Mouse (Mus musculus): ENCODE measurements around the gene Enho. TPM values are rescaled to one million over a fixed set of nuclear protein-coding genes. Genes with fewer than 3 reads are reported as not detected.

Enho gene
- polyA plus RNA-seq, 1 experiment from 2014 or later = 32.9 TPM

DNA sequence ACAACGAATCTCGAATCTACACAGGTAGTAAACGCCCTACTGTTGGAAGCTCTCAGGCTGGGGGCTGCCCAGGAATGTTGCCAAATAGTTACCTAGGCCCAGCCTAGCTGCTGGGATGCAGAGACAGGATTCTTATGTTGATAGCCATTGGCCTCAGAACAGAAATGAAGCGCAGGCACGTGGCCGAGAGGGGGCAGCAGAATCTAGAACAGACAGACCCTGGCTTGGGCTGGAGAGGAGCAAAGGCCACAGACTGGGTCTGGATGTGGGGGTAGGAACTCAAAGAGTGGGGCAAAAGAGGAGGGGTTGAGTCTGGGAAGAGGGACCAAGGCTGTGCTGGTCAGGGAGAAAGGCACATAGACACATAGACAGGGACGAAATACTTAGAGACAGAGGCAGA lies 14.1 kb upstream of the Enho start:
- H3K4me3 ChIP-seq (ENCODE audit: low read depth, low read length) = no peak overlapping the region
- whole genome bisulfite sequencing = 15% methylated on average over 7 of the region's 7 CpGs
- ATAC-seq (ENCODE audit: low FRiP score) = peak; percentile 56

DNA sequence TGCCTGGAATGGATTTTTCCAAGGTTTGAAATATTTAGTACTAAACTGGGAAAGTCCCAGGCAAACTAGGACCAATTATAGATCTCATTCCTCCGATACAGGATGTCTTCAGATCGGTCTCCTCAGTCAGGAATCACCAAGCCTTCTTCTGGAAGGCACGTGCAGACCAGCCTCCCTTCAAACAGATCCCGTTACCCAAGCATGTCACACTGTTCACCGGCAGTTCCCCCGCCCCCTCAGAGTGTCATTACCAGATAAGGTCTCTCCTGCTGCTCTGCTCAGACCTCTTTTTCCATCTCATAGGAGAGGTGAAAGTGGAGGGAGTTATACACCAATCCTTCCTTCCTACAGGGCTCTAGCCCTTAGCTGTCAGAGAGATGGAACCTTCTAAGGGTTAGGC lies 13.6 kb upstream of the Enho start:
- Histone ChIP-seq H3K36me3 (ENCODE audit: control insufficient read depth, insufficient read depth, low read length) (peaks cover 10% of the 10 kb centered on the region), H3K27me3 (ENCODE audit: control insufficient read depth, insufficient read depth, low read length) (no peaks in the 10 kb centered on the region), H3K4me3 (ENCODE audit: low read depth, low read length) (no peak overlapping the region), H3K4me1 (ENCODE audit: control insufficient read depth, insufficient read depth, low read length) (peaks cover 8% of the 10 kb centered on the region), H3K9me3 (ENCODE audit: control insufficient read depth, low read length) (no peaks in the 10 kb centered on the region), H3K9ac (ENCODE audit: low read length) (no peak overlapping the region), H3K4me2 (no peak overlapping the region), H3K27ac (ENCODE audit: low read depth, low read length) (no peak overlapping the region; the same call in 1 of the 2 replicates)
- 66% methylated on average over 6 of the region's 6 CpGs for WGBS
- no peak for DNase-seq (ENCODE audit: low spot score, missing footprints)
- ATAC-seq (ENCODE audit: low FRiP score) = peak; percentile 41; the same call in 1 of the 2 replicates

More for the DNA sequence above, 14.1 kb upstream of the Enho start:
- no peaks in the 10 kb centered on the region for H3K27me3 ChIP-seq (ENCODE audit: control insufficient read depth, insufficient read depth, low read length)
- H3K36me3 ChIP-seq (ENCODE audit: control insufficient read depth, insufficient read depth, low read length) = peaks cover 10% of the 10 kb centered on the region
- no peak overlapping the region for H3K9ac ChIP-seq (ENCODE audit: low read length)
- peaks cover 12% of the 10 kb centered on the region for H3K4me1 ChIP-seq (ENCODE audit: control insufficient read depth, insufficient read depth, low read length)
- no peak overlapping the region for H3K4me2 ChIP-seq
- no peaks in the 10 kb centered on the region for H3K9me3 ChIP-seq (ENCODE audit: control insufficient read depth, low read length)
- H3K27ac ChIP-seq (ENCODE audit: low read depth, low read length) = no peak overlapping the region
- DNase-seq (ENCODE audit: low spot score, missing footprints) = peak; percentile 94

DNA sequence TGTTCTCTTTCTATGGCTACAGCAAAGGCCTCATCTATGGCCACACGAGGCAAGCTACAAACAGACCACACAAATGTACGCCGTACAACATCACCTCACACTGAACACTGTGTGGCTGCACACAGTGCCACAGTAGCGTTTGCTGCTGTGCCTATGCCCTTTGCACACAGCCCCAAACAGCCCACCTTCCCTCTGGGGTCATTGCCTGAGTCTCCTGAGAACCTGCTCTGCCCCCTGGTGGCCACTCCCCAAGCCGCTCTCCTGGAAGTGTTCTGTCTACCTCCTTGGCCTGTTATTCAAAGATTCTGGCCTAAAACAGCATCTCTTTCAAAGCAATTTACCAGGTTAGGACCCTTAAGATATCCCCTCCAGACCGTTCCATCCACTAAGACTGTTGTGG lies 13.2 kb upstream of the Enho start:
- Histone ChIP-seq H3K4me1 (ENCODE audit: control insufficient read depth, insufficient read depth, low read length) (peaks cover 7% of the 10 kb centered on the region), H3K27me3 (ENCODE audit: control insufficient read depth, insufficient read depth, low read length) (no peaks in the 10 kb centered on the region), H3K9me3 (ENCODE audit: control insufficient read depth, low read length) (no peaks in the 10 kb centered on the region), H3K36me3 (ENCODE audit: control insufficient read depth, insufficient read depth, low read length) (peaks cover 10% of the 10 kb centered on the region), H3K4me3 (ENCODE audit: low read depth, low read length) (no peak overlapping the region), H3K4me2 (no peak overlapping the region), H3K27ac (ENCODE audit: low read depth, low read length) (no peak overlapping the region; the same call in 1 of the 2 replicates), H3K9ac (ENCODE audit: low read length) (no peak overlapping the region)
- peak; percentile 68 for ATAC-seq (ENCODE audit: low FRiP score)
- WGBS = 42% methylated on average over 6 of the region's 6 CpGs
- peak; percentile 98 for DNase-seq (ENCODE audit: low spot score, missing footprints)

DNA sequence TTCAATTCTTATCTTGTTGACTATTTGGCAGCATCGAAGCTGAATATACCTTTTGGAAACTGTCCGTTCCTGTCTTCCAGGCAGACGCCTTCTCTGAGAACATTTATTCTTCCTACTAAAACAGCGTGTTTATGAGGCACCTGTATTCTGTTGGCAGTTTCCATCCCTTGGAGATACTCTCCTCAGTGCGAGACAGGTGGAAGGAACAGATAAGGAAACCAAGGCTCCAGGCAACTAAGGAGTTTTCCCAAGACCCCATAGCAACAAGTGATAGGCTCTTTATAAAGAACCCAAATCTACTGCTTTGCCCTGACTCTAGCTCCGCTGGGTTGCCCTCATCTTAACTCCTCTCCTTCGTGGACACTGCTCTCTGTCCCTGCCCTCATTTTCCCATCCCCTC lies 8.5 kb upstream of the Enho start:
- DNase-seq (ENCODE audit: low spot score, missing footprints) = no peak
- Histone ChIP-seq H3K9ac (ENCODE audit: low read length) (no peak overlapping the region), H3K36me3 (ENCODE audit: control insufficient read depth, insufficient read depth, low read length) (no peaks in the 10 kb centered on the region), H3K4me1 (ENCODE audit: control insufficient read depth, insufficient read depth, low read length) (peaks cover 12% of the 10 kb centered on the region), H3K4me3 (ENCODE audit: low read depth, low read length) (no peak overlapping the region), H3K9me3 (ENCODE audit: control insufficient read depth, low read length) (no peaks in the 10 kb centered on the region), H3K27ac (ENCODE audit: low read depth, low read length) (no peak overlapping the region), H3K4me2 (no peak overlapping the region), H3K27me3 (ENCODE audit: control insufficient read depth, insufficient read depth, low read length) (no peaks in the 10 kb centered on the region)
- no peak for ATAC-seq (ENCODE audit: low FRiP score)
- WGBS = 70% methylated on average over 7 of the region's 7 CpGs

DNA sequence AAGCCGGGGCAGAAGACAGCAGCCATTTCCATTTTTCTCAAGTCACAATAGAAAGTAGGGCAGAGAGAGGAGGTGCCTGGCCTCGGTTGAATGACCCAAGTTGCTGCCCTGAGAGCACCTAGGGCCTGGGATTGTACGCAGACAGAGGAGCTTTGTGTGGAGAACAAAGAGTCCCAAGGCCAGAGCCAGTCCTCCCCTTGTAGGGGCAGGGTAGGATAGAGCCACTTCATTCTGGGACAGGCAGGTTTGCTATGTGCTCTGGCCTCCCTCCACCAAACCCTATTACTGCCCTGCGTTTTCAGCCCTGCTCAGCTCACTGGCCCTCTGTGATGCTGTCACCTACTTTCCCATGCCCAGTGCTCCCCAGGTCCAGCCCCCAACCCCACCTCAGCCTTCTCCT lies 8.0 kb upstream of the Enho start:
- no peak overlapping the region for H3K27ac ChIP-seq (ENCODE audit: low read depth, low read length)
- H3K9ac ChIP-seq (ENCODE audit: low read length) = no peak overlapping the region
- no peaks in the 10 kb centered on the region for H3K9me3 ChIP-seq (ENCODE audit: control insufficient read depth, low read length)
- peak; percentile 48; the same call in 1 of the 2 replicates for ATAC-seq (ENCODE audit: low FRiP score)
- no peak overlapping the region for H3K4me3 ChIP-seq (ENCODE audit: low read depth, low read length)
- DNase-seq (ENCODE audit: low spot score, missing footprints) = peak; percentile 75
- no peaks in the 10 kb centered on the region for H3K36me3 ChIP-seq (ENCODE audit: control insufficient read depth, insufficient read depth, low read length)
- H3K27me3 ChIP-seq (ENCODE audit: control insufficient read depth, insufficient read depth, low read length) = no peaks in the 10 kb centered on the region
- H3K4me2 ChIP-seq = no peak overlapping the region
- 21% methylated on average over 4 of the region's 4 CpGs for WGBS
- peaks cover 9% of the 10 kb centered on the region for H3K4me1 ChIP-seq (ENCODE audit: control insufficient read depth, insufficient read depth, low read length)

DNA sequence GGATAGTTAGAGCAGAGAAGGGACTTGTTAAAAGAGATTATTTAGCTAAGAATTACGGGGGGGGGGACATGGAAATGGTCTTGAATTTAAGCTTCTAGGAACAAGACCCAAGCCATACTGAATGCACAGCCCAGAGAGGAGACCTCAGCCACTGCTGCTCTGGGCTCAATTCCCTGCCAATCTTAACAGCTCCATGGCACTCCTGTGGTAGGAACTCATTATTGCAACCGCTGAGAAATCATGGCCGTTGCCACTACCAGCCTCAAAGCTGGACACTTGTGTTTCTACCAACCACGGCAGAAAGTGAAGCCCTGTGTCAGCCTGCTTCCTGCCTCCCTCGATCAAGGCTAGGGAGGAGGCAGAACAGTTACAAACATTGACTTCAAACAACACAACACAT lies 5.4 kb upstream of the Enho start:
- Histone ChIP-seq H3K4me2 (no peak overlapping the region), H3K27ac (ENCODE audit: low read depth, low read length) (no peak overlapping the region), H3K27me3 (ENCODE audit: control insufficient read depth, insufficient read depth, low read length) (no peaks in the 10 kb centered on the region), H3K4me1 (ENCODE audit: control insufficient read depth, insufficient read depth, low read length) (peaks cover 9% of the 10 kb centered on the region), H3K4me3 (ENCODE audit: low read depth, low read length) (no peak overlapping the region), H3K9me3 (ENCODE audit: control insufficient read depth, low read length) (no peaks in the 10 kb centered on the region), H3K36me3 (ENCODE audit: control insufficient read depth, insufficient read depth, low read length) (no peaks in the 10 kb centered on the region), H3K9ac (ENCODE audit: low read length) (no peak overlapping the region)
- ATAC-seq (ENCODE audit: low FRiP score) = peak; percentile 38; the same call in 1 of the 2 replicates
- WGBS = 30% methylated on average over 5 of the region's 5 CpGs
- no peak for DNase-seq (ENCODE audit: low spot score, missing footprints)

DNA sequence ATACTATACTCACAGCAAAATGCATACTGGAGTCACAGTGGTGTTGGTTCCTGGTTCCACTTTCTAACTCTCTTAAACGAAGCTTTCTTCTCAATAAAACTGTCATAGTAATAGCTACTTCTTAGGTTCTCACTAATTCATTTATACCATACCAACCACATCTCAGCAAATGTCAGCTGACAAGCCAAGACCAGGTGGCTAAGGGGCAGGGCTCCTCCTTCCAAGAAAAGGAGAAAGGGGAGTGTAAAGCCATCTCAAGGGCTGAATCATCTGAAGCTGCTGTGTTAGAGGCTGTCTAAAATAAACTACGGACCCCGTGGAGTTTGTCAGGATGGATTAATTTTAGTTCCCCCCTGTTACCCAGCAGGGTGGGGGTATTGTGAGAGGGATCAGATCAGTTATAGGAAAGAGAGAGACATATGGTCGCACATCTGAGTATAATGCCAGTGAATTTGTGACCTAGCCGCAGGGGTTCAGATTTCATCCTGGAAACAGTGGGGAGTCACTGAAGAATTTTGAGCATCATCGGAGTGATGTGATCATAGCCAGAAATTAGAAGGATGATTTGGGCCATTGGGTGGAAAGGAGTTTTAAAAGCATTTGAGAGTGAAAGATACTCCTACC lies 1.2 kb upstream of the Enho start:
- H3K27ac ChIP-seq (ENCODE audit: low read depth, low read length) = no peak overlapping the region
- H3K27me3 ChIP-seq (ENCODE audit: control insufficient read depth, insufficient read depth, low read length) = peaks cover 2% of the 10 kb centered on the region; the same call in 1 of the 2 replicates
- no peak overlapping the region for H3K4me2 ChIP-seq
- ATAC-seq (ENCODE audit: low FRiP score) (no peak), DNase-seq (ENCODE audit: low spot score, missing footprints) (peak; percentile 79)
- no peak overlapping the region for H3K9ac ChIP-seq (ENCODE audit: low read length)
- no peaks in the 10 kb centered on the region for H3K9me3 ChIP-seq (ENCODE audit: control insufficient read depth, low read length)
- H3K4me3 ChIP-seq (ENCODE audit: low read depth, low read length) = no peak overlapping the region
- H3K36me3 ChIP-seq (ENCODE audit: control insufficient read depth, insufficient read depth, low read length) = no peaks in the 10 kb centered on the region
- peaks cover 21% of the 10 kb centered on the region for H3K4me1 ChIP-seq (ENCODE audit: control insufficient read depth, insufficient read depth, low read length)
- 84% methylated on average over 6 of the region's 6 CpGs for WGBS

DNA sequence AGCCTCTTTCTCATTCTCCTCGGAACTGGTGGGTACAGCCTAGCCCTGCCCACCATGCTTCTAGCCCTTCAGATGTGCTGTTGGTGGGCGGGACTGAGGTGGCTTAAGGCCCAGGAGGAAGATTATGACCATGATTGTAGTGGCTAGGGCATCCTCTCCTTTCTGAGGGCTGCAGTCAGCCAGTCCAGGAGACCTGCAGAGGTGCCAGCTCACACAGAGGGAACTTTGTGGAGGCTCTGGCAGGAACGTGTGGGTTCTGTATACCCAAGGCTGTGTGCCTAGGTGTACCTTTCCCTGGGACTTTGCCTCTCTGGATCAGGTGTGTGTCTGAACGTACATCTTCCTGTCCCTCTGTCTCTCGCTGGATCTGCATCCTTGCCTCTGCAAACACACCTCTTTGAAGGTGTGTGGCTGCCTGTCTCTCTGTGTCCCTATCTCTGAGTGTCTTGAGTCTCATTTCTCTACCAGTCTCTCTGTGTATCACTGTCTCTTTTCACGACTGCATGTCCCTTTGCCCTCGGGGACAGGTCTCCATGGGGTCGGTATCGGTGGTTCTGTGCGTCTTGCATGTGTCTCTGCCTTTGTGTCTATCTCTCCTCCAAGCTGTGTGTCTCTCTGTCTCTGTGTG lies 796 bp downstream of the Enho start:
- 7% methylated on average over 10 of the region's 10 CpGs for WGBS
- H3K27me3 ChIP-seq (ENCODE audit: control insufficient read depth, insufficient read depth, low read length) = peaks cover 2% of the 10 kb centered on the region; the same call in 1 of the 2 replicates
- H3K36me3 ChIP-seq (ENCODE audit: control insufficient read depth, insufficient read depth, low read length) = no peaks in the 10 kb centered on the region
- H3K27ac ChIP-seq (ENCODE audit: low read depth, low read length) = no peak overlapping the region
- H3K4me1 ChIP-seq (ENCODE audit: control insufficient read depth, insufficient read depth, low read length) = peaks cover 34% of the 10 kb centered on the region
- peak; percentile 95 for DNase-seq (ENCODE audit: low spot score, missing footprints)
- H3K9me3 ChIP-seq (ENCODE audit: control insufficient read depth, low read length) = no peaks in the 10 kb centered on the region
- peak overlapping the region; percentile 97 for H3K9ac ChIP-seq (ENCODE audit: low read length)
- peak overlapping the region; percentile 67 for H3K4me3 ChIP-seq (ENCODE audit: low read depth, low read length)
- H3K4me2 ChIP-seq = peak overlapping the region; percentile 55
- no peak for ATAC-seq (ENCODE audit: low FRiP score)

DNA sequence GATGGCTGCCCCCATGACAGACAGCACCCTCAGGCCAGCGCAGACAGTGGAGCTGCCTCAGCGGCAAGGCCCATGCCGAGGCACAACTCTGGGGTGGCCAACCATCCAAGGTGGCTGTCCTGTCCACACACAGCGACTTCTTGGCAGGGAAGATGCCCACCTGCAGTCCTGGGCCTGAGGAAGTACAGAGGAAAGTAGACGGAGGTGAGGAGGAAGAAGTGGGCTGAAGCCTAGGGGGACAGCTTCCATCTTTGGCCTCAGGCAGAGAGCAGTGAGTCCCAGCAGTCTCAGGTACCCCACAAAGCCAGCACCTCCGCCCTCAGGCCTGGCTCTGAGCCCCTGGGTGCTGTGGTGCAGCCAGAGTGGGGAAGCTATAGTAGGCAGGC lies 1.3 kb downstream of the Enho start:
- Histone ChIP-seq H3K4me2 (peak overlapping the region; percentile 55), H3K9me3 (ENCODE audit: control insufficient read depth, low read length) (no peaks in the 10 kb centered on the region), H3K27ac (ENCODE audit: low read depth, low read length) (no peak overlapping the region), H3K27me3 (ENCODE audit: control insufficient read depth, insufficient read depth, low read length) (peaks cover 2% of the 10 kb centered on the region; the same call in 1 of the 2 replicates), H3K4me1 (ENCODE audit: control insufficient read depth, insufficient read depth, low read length) (peaks cover 39% of the 10 kb centered on the region), H3K36me3 (ENCODE audit: control insufficient read depth, insufficient read depth, low read length) (no peaks in the 10 kb centered on the region), H3K9ac (ENCODE audit: low read length) (peak overlapping the region; percentile 97), H3K4me3 (ENCODE audit: low read depth, low read length) (peak overlapping the region; percentile 67)
- ATAC-seq (ENCODE audit: low FRiP score) (no peak; the same call in 1 of the 2 replicates), DNase-seq (ENCODE audit: low spot score, missing footprints) (no peak)
- 70% methylated on average over 6 of the region's 6 CpGs for WGBS

All from midbrain, embryonic 11.5 days (tissue).